Mouse (Mus musculus) MEL (cell line): ENCODE data around the gene Zkscan7. TPM values are rescaled to one million over a fixed set of nuclear protein-coding genes. Genes with fewer than 3 reads are reported as not detected.

Experiments
- DNase-seq: peaks from one replicate; pipeline ENCODE4 v3.0.0; 2011; ENCODE audit warnings: low read depth, low spot score
- H3K27ac ChIP-seq: 2 replicates; pipeline ENCODE4 v1.5.1; 2012; ENCODE audit warnings: low read depth, mild to moderate bottlenecking, control low read depth, low read length, moderate library complexity; ENCODE audit not compliant: control insufficient read depth
- H3K27me3 ChIP-seq, 2 experiments: fragments of 150-350 bp in 1 of 2; sonication (generic) in 1 of 2; 2 replicates each; pipeline ENCODE4 v1.6.1; 2012; ENCODE audit warnings: low read length in 2 of 2, mild to moderate bottlenecking in 2 of 2, improper control_type of control experiment in 1 of 2, moderate library complexity in 1 of 2; ENCODE audit not compliant: insufficient read depth in 2 of 2, control insufficient read depth in 1 of 2
- H3K36me3 ChIP-seq, 2 experiments: 2 replicates each; pipeline ENCODE4 v1.6.1; 2012 to 2014; ENCODE audit warnings: low read length in 2 of 2, improper control_type of control experiment in 1 of 2, inconsistent platforms in 1 of 2, mild to moderate bottlenecking in 1 of 2; ENCODE audit not compliant: insufficient read depth in 2 of 2, control insufficient read depth in 1 of 2
- H3K4me1 ChIP-seq, 2 experiments: fragments of 150-350 bp in 1 of 2; sonication (generic) in 1 of 2; 2 replicates each; pipeline ENCODE4 v1.6.1; 2012; ENCODE audit warnings: low read length in 2 of 2, improper control_type of control experiment in 1 of 2, mild to moderate bottlenecking in 1 of 2; ENCODE audit not compliant: insufficient read depth in 2 of 2, control insufficient read depth in 1 of 2
- H3K4me3 ChIP-seq, 2 experiments: fragments of 150-350 bp in 1 of 2; sonication (generic) in 1 of 2; 2 replicates each; pipeline ENCODE4 v1.5.1; 2012; ENCODE audit warnings: low read depth in 2 of 2, low read length in 2 of 2, mild to moderate bottlenecking in 2 of 2, moderate library complexity in 2 of 2, control low read depth in 1 of 2, improper control_type of control experiment in 1 of 2; ENCODE audit not compliant: control insufficient read depth in 1 of 2, insufficient read depth in 1 of 2
- H3K79me2 ChIP-seq: 2 replicates; pipeline ENCODE4 v1.6.1; 2012; ENCODE audit warnings: mild to moderate bottlenecking, low read length, moderate library complexity; ENCODE audit not compliant: control insufficient read depth, poor library complexity, insufficient read depth
- H3K9ac ChIP-seq: 2 replicates; pipeline ENCODE4 v1.6.1; 2012; ENCODE audit warnings: low read depth, mild to moderate bottlenecking, control low read depth, low read length, moderate library complexity; ENCODE audit not compliant: control insufficient read depth, poor library complexity, severe bottlenecking
- H3K9me3 ChIP-seq: fragments of 150-350 bp; sonication (generic); replicated peaks from 2 replicates; pipeline ENCODE4 v1.6.1; 2012; ENCODE audit warnings: mild to moderate bottlenecking, low read length, improper control_type of control experiment, moderate library complexity; ENCODE audit not compliant: insufficient read depth
- BHLHE40 ChIP-seq: IDR thresholded peaks from 2 replicates; pipeline ENCODE4 v1.6.1; 2012; ENCODE audit warnings: low read depth, mild to moderate bottlenecking, inconsistent platforms, low read length, improper control_type of control experiment, borderline replicate concordance
- CHD1 ChIP-seq: IDR thresholded peaks from 2 replicates; pipeline ENCODE4 v1.6.1; 2012; ENCODE audit warnings: low read depth, mild to moderate bottlenecking, inconsistent platforms, low read length, improper control_type of control experiment
- EP300 ChIP-seq, 2 experiments: IDR thresholded peaks; 2 replicates each; pipeline ENCODE4 v1.6.1; 2011; ENCODE audit warnings: improper control_type of control experiment in 2 of 2, low read length in 2 of 2, low read depth in 1 of 2, mild to moderate bottlenecking in 1 of 2
- GABPA ChIP-seq: IDR thresholded peaks from 2 replicates; pipeline ENCODE4 v1.6.1; 2012; ENCODE audit warnings: low read depth, mild to moderate bottlenecking, inconsistent platforms, low read length, improper control_type of control experiment, moderate library complexity
- TCF12 ChIP-seq: IDR thresholded peaks from 2 replicates; pipeline ENCODE4 v1.6.1; 2014; ENCODE audit warnings: low read depth, mild to moderate bottlenecking, inconsistent platforms, low read length, improper control_type of control experiment, moderate library complexity
- UBTF ChIP-seq: IDR thresholded peaks from 2 replicates; pipeline ENCODE4 v1.6.1; 2012; ENCODE audit warnings: low read depth, mild to moderate bottlenecking, inconsistent platforms, low read length, improper control_type of control experiment, moderate library complexity, borderline replicate concordance; ENCODE audit not compliant: insufficient read depth
- polyA plus RNA-seq, 2 experiments: library from polyadenylated mRNA; stranded (reverse) in 1 of 2; unstranded in 1 of 2; fragments of >175 nt in 1 of 2; fragments of >200 nt in 1 of 2; gene quantifications; 2 replicates each; pipeline versions ENCODE4 v1.2.1 to v1.2.4; 2012; ENCODE audit warnings: low replicate concordance in 2 of 2, low read depth in 1 of 2; ENCODE audit not compliant: insufficient read length in 2 of 2, insufficient read depth in 1 of 2, missing spikeins in 1 of 2
- total RNA-seq: library from RNA; depleted of rRNA; stranded (reverse); fragments of 300-350 nt; gene quantifications from 2 replicates; pipeline ENCODE4 v1.2.3, GENCODE M21; 2012; rRNA removed

The Zkscan7 gene
- total and polyA plus RNA-seq, 3 experiments: 0.85 to 1.3 TPM; not detected in 1

- Histone ChIP-seq H3K4me1 (no peaks in the 10 kb centered on the region; a peak in 1 of 4 replicates), H3K9ac (no peak overlapping the region), H3K27me3 (peaks cover 2 to 5% of the 10 kb centered on the region in 2 experiments; a peak in 3 of 4 replicates), H3K79me2 (no peaks in the 10 kb centered on the region), H3K36me3 (no peaks in the 10 kb centered on the region), H3K9me3 (no peaks in the 10 kb centered on the region), H3K4me3 (no peak overlapping the region), H3K27ac (no peak overlapping the region)
- DNase-seq: peak; percentile 10
- TF ChIP-seq GABPA: no peak
- TF ChIP-seq TCF12: peak; percentile 64; the same call in 1 of the 2 replicates
- TF ChIP-seq EP300 (IDR thresholded peaks at IDR 0.05; ENCODE audit: low read depth in 1 of 2, low read length in 2 of 2): peak in 1 of 2 experiments; percentile 30; a peak in 1 of 4 replicates
- no peak for TF ChIP-seq CHD1
- TF ChIP-seq UBTF: no peak
- no peak for TF ChIP-seq BHLHE40
Measured at GRCm38 (mm10) chr9:122928915-122929314, 43.4 kb downstream of the Zkscan7 start.

Other genes with a start within 250 kb of the Zkscan7 start
- not detected in 2 replicates for gene Topaz1, start 138.3 kb upstream of the Zkscan7 start, total RNA-seq
- not detected for gene Topaz1, start 138.3 kb upstream of the Zkscan7 start, polyA plus RNA-seq
- 2.7 and 4.0 TPM in 2 replicates for gene Tcaim, start 80.1 kb upstream of the Zkscan7 start, total RNA-seq
- gene Tcaim, start 80.1 kb upstream of the Zkscan7 start, polyA plus RNA-seq: 1 to 10 TPM in 1 of 2 experiments, not detected in 1; 3.6 TPM
- not detected in 2 replicates for gene Gm35549, start 41.6 kb upstream of the Zkscan7 start, total RNA-seq
- gene Gm35549, start 41.6 kb upstream of the Zkscan7 start, polyA plus RNA-seq: under 1 TPM in 1 of 2 experiments, not detected in 1; 0.31 TPM
- gene Zfp445, start 19.7 kb upstream of the Zkscan7 start, total RNA-seq: 50.9 and 61.5 TPM in 2 replicates
- 10 to 100 TPM; 25.4 to 45.5 TPM for gene Zfp445, start 19.7 kb upstream of the Zkscan7 start, polyA plus RNA-seq
- gene Zfp105, start 37.4 kb downstream of the Zkscan7 start, total RNA-seq: not detected in 2 replicates
- not detected for gene Zfp105, start 37.4 kb downstream of the Zkscan7 start, polyA plus RNA-seq
- 7.5 and 8.7 TPM in 2 replicates for gene 1110059G10Rik, start 65.3 kb downstream of the Zkscan7 start, total RNA-seq
- gene 1110059G10Rik, start 65.3 kb downstream of the Zkscan7 start, polyA plus RNA-seq: 10 to 100 TPM in 1 of 2 experiments, not detected in 1; 20.9 TPM
- 48.0 and 54.4 TPM in 2 replicates for gene Kif15, start 65.4 kb downstream of the Zkscan7 start, total RNA-seq
- 10 to 100 TPM in 1 of 2 experiments, not detected in 1; 81.7 TPM for gene Kif15, start 65.4 kb downstream of the Zkscan7 start, polyA plus RNA-seq
- 11.5 and 14.6 TPM in 2 replicates for gene Tmem42, start 135.6 kb downstream of the Zkscan7 start, total RNA-seq
- gene Tmem42, start 135.6 kb downstream of the Zkscan7 start, polyA plus RNA-seq: 10 to 100 TPM in 1 of 2 experiments, not detected in 1; 15.0 TPM
- 0.65 and 0.96 TPM in 2 replicates for gene Tgm4, start 149.0 kb downstream of the Zkscan7 start, total RNA-seq
- gene Tgm4, start 149.0 kb downstream of the Zkscan7 start, polyA plus RNA-seq: under 1 TPM in 1 of 2 experiments, not detected in 1; 0.42 TPM
- gene Zdhhc3, start 227.5 kb downstream of the Zkscan7 start, total RNA-seq: 51.7 and 51.8 TPM in 2 replicates
- 10 to 100 TPM; 92.0 to 98.1 TPM for gene Zdhhc3, start 227.5 kb downstream of the Zkscan7 start, polyA plus RNA-seq
- 181 and 196 TPM in 2 replicates for gene Exosc7, start 227.5 kb downstream of the Zkscan7 start, total RNA-seq
- gene Exosc7, start 227.5 kb downstream of the Zkscan7 start, polyA plus RNA-seq: 100 to 1,000 TPM in 1 of 2 experiments, not detected in 1; 162 TPM